Mouse (Mus musculus): ENCODE data around the gene Fancg.

GRCm38 (mm10) chr4:43004951-43005350, 5.4 kb downstream of the Fancg start:
- no peak for TF ChIP-seq CTCF (IDR thresholded peaks at IDR 0.05; ENCODE audit: low read depth)
- no peak for TF ChIP-seq EP300 (IDR thresholded peaks at IDR 0.05; ENCODE audit: low read depth)

All from liver, postnatal 0 days (tissue).